Mouse (Mus musculus) left cerebral cortex, adult 11 months (tissue): ENCODE results near the gene Naxe.

Experiments
- DNase-seq: peaks from one replicate; pipeline ENCODE4 v3.0.0; 2022; ENCODE audit warnings: low spot score

The Naxe gene

DNA sequence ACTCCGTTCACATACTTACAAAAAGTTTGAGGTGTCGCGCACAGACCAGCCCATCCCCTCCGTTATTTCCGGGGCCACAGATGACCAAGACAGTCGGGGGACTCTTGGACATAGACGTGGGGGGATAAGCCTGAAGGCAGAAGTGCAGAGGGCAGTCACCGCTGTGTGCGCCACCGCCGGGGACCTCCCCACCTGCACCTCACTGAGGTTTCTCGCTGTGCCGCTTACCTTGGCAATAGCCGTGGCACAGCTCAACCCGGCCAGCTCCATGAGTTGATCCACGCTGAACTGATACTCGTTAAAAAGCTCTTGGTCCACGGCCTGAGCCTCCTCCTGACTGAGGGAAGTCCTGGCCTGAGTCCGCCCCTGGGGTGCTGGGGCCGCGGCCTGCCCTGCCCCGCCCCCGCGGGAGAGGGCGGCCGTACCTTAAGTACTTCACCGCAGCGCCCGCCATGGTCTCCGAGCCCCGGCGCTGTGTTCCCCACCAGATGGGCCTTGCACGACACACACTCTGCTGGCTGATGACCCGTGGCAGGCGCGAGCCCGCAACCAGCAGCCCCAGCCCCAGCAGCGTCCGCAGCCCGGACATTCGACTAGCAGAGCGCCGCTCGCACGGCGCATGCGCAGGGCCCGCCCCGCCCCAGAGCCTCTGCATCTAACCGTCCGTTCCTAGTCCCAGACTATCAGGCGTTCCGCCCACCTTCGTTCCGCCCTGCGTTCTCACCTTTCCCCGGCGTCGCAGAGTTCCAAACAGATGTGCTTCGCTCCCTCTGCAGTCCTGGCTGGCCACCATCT, at the start of gene Naxe:
Gene Naxe (minus strand): TSS at position 594 of the 795 bp plus-strand sequence.
- peak; percentile 73 for DNase-seq

DNA sequence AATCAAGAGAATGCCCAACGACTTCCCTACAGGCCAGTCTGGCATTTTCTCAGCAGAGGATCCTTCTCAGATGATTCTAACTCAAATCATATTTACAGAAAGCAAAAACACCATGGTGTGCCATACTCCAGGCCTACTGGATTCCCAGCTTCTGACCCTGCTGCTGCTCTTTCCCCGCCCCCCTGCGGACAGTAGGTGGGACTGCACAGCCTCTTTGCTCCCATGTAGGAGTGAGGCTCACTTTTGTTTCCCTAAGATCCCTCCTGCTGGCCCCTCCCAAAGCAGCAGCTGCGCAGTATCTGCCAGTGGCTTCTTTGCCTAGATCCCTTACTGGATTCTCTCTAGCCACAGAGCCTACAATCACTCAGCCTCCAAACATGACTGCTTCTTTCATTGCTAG, 47.8 kb upstream of the Naxe start:
- no peak for DNase-seq

DNA sequence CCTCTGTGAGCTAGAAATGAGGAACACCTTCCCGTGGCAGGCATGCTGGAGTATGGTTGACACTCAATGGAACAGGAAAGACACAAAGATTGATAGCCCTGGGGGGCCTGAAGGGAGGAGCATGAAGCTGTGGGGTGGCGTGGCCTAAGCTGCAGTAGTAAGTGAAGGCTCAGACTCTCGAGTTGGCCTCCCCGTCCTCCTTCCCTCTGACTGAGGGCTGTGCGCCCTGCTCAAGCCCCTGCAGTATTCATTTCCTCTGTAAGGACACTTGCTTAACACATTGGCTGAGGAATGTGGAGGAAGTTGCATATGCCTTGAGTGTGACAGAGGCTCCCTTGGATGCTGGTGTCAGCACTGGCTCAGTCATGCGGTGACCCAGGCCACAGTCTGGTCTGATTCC, 44.3 kb upstream of the Naxe start:
- no peak for DNase-seq

DNA sequence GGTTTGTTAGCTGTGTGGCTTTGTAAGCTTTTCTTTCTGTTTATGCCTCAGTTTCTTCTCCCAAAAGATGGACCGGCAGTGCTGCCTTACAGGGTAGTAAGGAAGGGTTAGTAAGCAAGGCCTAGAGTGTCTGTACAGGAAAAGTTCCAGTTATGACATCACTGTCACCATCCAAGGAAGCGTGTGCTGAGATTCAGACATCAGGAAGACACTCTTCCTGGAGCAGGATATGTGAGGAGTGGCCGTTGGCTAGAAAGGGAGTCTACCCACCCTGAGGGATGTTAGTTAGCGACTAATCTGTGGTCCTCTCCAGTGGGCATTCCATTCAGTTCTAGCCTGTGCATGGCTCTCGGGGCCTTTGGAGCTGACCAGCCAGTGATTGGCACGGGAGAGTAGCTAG, 43.9 kb upstream of the Naxe start:
- DNase-seq: no peak

DNA sequence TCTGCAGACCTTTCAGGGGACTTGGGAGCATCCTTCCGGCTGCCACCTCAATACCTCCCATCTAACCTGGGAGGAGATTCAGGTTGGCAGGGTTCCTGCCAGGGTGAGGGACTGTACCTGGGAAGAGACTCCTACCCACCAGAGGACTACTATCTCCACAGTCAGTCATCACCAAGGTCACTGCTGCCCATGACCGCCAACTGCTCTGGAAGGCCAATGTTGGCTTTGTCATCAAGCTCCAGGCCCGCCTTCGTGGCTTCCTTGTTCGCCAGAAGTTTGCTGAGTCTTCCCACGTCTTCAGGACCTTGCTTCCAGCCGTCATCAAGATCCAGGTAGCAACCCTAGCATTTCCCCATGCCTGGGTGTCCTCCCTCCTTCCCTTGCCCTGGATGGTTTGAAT, 43.4 kb upstream of the Naxe start:
- no peak for DNase-seq

DNA sequence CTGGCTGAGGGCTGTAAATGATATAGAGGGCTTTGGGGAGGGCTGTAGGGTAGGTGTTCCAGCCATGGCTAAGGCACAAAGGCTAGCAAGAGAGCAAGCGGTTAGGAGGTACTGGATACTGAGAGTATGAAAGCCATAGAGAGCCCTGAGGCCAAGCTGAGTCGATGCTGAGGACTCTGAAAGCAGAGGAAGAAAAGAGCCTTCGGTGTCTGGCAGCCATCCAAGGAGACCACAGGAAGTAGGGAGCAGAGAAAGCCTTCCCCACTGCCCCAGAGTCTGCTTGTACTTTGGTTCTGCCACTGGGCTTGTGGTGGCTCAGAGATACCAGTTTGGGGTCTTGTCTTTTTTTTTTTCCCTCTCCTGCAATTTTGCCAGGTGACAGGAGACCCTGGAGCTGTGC, 42.0 kb upstream of the Naxe start:
- DNase-seq: no peak

DNA sequence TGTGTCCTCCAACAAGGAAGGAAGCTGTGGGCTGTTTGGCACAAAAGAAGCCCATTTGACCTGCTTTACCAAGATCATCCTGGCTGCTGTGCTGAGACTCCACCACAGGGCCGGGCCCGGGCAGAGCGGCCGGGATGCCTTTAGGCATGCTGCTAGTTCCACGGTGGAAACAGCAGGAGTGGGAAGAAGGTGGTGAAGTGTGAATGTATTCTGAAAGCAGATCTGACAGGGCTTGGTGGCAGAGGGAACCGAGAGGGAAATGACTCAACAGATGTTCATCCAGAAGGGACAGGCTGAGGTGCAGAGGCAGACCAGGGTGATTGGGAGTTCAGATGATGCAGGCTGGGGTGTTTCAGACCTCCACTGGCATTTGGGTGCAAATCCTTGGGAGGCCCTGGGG, 39.4 kb upstream of the Naxe start:
- DNase-seq: no peak

DNA sequence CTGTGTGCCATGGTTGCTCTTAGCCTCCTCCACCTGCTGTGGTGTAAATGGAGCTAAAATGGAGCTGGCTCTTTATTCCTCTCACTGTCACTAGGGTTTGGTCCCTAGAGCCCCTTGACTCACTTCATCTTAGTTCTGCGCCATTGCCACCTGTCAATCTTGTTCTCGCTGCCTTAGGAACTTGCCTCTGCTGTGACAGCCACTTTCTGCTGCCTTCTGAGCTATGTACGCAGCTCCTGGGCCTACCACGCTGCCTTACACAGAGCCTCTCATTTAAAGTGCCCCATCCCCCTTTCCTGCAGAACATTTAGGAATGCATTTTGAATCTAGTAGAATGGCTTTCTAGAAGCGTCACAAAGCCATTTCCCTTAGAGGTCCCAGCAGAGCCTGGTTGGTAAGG, 35.8 kb upstream of the Naxe start:
- DNase-seq: no peak

DNA sequence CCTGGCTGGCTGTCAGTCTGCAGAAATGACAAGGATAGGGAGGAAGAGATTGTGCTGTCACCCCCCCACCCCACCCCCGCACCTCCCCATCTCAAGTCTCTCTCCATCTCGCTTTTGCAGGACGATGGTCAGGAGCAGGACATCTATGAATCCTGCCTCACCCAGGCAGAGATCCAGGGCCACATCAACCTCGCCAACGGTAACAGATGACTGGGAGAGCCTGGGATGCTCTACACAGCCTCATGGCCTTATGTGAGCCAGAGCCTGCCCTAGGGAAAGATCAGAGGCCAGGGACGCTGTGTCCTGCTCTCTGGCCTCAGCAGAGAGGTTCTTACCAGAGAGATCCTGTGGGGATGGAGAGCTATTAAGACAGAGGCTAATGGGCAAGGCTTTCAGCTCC, 32.3 kb upstream of the Naxe start:
- no peak for DNase-seq

DNA sequence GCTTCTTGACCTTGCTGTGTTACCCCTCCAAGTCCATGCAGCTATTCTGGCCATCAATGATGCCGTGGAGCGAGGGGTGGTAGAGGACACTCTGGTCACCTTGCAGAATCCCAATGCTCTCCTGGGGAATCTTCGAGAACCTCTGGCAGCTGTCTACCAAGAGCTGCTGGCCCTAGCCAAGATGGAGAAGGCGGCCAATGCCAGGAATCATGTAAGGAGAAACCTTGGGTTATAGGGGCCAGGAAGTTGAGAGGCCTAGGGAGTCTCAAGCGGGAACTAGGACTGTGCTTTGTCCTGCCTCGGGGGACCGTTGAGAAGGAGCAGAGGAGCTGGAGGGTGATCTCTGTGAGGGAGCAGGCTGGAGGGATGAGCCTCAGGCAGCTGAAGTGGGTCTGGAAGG, 31.8 kb upstream of the Naxe start:
- DNase-seq: no peak

DNA sequence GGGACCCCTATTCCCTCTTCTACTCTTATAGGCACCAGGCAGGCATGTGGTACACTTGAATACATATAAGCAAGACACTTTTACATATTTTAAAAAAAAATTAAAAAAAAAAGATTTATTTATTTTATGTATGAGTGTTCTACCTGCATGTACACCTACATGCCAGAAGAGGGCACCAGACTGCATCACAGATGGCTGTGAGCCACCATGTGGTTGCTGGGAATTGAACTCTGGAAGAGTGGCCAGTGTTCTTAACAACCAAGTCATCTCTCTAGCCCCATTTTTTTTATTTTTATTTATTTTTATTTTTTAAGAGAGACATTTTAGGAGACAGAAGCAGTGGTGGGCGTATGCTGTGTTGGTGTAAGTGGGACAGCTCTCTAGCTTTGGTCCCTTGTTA, 29.4 kb upstream of the Naxe start:
- DNase-seq: no peak

DNA sequence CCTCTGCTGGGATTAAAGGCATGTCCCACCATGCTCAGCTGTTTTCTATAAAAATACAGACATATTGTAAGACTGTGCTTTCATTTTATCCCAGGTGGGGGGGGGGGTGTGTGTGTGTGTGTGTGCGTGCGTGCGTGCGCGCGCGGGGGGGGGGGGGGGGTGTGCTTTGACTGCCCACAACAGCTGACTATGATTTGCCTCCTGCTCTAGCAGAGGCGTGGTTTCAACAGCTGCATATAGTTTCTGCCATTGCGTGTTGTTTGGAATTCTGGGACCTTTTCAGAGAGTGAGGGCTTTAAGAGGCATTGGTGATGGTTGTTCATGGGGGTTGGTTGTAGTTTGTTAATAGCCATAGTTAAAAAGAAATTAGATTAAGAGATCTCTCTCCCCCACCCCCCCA, 27.2 kb upstream of the Naxe start:
- no peak for DNase-seq

DNA sequence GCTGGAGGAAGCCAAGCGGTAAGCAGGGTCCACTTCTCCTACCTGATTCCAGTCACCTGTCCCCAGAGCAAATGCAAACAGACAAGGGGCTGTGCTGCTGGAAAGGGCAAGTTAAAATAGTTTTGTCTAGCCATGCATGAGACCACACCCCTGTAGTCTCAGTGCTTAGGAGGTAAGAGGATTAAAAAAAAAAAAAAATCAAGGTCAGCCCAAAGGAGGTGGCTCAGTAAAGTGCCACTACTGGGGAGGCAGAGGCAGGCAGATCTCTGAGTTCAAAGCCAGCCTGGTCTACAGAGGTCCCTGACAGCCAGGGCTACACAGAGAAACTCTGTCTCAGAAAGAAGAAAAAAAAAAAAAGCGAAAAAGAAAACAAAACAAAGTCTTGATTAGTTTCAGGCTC, 25.7 kb upstream of the Naxe start:
- no peak for DNase-seq

DNA sequence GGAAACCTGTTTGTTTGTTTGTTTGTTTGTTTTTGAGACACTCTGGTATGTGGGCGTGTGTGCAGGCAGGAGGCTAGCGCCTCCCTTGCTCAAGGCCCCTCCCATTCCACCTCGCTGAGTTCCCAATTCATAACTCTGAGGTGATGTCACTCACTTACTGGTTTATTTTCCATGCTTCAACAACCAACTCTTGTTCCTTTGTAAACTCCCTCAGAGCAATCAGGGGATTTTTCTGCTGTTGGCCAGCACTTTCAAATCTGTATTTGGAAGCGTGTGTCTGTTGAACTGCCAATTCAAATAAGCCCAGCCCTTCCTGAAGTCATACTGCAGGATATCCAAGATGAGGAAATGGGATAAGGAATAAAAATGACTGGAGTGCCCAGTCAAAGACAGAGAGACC, 24.4 kb upstream of the Naxe start:
- DNase-seq: no peak

DNA sequence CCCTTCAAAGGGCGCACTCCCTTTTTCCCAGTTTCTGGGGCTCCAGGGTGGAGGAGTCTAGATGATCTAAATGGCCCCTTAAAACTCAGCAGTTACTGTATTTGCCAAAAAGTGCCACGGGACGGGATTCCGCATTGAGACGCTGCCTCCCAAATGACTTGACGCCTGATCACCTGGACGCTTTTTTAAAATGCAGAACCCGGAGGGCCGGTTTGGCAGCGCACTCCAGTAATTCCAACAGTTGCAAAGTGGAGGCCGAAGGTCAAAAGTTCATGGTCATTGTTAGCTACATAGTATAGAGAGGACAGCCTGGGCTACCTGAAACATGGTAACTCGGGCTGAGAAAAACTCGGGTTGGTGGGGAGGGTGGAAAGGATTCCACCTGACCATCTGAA, 23.9 kb upstream of the Naxe start:
- no peak for DNase-seq

DNA sequence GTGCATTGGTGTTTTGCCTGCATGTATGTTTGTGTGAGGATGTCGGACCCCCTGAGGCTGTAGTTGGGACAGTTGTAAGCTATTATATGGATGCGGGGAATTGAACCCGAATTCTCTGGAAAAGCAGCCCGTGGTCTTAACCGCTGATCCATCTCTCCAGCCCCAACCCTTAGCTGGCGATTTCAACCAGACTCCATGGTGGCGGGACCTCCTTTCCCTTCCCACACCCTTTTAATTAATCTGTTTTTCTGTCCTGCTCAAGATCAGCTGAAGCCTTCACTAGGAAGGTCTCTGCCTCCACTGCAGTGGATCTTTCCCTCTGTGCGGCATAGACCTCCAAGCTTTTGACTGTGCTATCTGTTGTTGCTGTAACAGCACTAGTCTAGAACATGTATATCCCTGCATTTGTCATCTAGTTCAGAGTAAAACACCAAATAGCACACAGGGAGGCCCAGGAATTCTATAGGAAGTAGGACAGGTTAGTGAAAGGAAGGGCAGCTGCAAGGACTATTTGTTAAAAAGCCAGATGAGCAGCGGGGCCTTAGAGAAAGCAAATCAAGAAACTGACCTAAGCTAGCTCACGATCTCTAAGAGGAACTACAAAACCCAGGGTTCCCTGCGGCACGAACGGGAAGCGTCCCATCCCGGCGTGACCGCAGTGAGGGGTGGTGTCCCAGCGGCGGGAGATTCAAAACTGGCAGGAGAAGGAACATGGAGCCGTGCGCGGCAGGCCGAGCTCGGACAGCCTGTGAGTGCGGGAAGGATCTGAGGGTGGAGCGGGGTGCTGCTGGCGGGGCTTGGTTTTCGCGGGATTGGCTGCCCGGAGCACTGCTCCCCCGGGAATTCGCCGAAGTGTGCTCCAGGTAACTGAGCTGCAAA, 23.3 kb upstream of the Naxe start, which contains the start of gene Iqgap3:
Gene Iqgap3 (plus strand): TSS at position 627 of the 879 bp plus-strand sequence.
- peak; percentile 66 for DNase-seq

DNA sequence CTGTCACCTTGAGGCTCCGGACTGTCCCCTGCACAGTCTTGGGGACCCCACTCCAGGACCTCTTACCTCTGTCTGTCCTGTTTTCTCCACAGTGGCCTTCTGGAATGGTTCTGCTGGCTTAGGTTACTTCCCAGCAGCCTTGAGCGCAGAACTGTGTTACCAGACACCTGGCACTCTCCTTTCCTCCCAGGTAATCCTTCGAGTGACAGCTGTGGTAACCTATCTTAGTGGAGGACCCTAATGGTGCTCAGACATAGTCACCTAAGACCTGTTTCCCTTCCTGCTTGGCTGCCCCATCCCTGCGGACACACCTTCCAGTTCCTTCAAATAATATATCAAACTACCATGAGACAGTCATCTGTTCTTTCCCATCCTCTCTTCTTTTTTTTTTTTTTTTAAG, 19.9 kb upstream of the Naxe start, which contains the start of gene Ttc24:
Gene Ttc24 (minus strand): TSS at position 101 of the 400 bp plus-strand sequence.
- DNase-seq: no peak

DNA sequence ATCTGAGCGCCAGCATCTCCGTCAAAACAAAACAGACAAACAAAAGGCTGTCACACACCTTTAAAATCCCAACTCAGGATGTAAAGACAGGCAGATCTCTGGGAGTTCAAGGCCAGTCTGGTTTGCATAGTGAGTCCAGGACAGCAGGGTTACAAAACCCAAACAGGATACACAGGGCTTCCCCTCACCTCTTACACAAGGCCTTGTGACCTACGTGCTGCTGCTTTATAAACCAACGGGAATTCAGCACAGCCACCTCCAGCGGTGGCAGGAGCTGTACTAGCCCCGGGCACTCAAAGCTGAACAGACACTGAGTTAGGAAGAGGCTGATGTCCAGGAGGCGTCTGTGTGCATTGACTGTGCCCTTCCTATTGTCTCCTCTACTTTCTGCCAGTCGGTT, 19.1 kb upstream of the Naxe start:
- DNase-seq: no peak

DNA sequence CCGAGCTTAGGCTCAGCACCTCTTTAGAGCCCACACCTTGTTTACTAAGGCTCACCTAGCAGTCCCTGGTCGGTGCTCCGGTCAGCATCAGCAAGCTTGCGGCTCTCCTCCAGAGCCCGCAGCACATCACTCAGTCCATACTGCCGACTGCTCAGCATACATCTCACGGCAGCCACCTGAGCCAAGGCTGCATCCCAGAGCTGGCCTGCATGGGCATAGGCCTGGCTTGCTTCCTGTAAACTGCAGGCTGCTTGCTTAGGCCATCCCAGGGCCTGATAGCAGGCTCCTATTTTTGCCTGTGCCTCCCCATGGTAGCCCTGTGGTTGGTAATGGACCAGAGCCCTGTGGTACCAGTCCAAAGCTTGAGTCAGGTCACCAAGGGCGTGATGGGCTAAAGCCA, 16.5 kb upstream of the Naxe start:
- DNase-seq: no peak

DNA sequence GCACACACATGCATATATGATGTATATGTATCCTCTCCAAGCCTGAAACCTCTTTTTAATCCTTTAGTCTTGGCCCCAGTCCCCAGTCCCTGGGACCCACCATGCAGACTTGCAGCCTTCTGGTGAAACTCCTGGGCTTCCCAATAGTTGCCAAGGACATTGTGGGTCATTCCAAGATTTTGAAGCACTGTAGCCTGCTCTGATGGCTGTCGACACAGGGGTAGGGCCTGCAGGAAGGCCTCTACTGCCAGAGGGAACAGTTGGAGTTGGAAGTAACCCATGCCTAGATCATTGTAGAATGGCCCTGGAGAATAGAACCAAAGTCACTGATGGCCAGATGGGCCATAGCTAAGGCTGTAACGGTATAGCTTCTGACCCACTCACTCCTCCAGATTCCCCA, 16.1 kb upstream of the Naxe start:
- no peak for DNase-seq

DNA sequence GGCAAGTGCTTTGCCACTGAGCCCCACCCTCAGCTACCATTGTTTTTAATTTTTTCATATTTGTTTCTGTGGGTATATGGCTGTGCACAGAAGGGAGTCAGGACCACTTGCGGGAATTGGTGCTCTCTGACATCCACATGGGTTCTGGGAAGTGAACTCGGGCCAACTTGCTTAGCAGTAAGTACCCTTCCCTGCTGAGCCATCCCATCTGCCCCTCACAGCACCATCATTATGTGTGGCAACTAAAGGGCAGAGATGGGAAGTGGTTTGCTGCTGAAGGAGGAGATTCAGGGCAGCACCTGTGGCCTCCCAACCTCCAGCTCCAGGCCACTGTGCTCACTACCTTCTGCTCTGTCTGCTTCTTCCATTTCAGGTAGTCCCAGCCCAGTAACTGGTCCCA, 15.3 kb upstream of the Naxe start:
- DNase-seq: no peak

DNA sequence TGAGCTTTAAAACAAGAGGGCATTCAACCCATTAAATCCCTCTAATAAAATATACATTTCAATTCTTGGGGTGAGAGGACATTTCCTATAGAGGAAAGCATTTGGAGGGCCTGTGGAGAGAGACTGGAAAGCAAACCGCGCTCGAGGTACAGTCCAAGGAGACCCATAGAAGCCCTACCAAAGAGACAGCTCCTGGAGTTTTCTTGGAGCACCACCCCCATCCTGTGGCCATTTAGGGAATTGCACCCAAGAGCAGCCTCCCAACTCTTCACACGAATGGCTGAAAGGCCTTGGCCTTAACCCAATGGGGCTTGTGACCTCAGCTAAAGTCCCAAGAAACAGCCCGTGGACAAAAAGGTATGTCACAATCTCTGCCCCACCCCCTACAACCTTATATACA, 13.5 kb upstream of the Naxe start:
- peak; percentile 69 for DNase-seq

DNA sequence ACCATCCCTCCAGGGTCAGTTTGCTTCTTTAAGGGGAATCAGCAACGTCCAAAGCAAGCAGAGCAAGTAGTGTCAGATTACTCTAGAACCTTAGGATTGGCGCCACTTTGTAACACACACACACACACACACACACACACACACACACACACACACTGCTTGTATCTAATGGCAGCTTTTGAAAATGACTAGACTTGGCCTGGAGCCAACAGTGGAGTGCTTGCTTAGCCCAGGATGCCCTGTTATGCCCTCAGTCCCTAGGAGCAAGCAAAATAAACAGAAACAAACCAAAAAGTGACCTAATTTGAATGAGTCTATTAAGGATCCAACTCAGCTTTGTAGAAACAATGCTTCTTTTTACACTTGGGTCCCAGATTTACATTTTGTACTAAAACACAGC, 10.1 kb upstream of the Naxe start:
- no peak for DNase-seq
